Mouse (Mus musculus) megakaryocyte progenitor cell, adult 5-6 weeks (primary cell): ENCODE measurements around the gene Olfr558. TPM values are rescaled to one million over a fixed set of nuclear protein-coding genes. Genes with fewer than 3 reads are reported as not detected.
A peak's percentile ranks its signal among the peaks of the same experiment; 100 is the strongest.

Source experiments
- ATAC-seq: replicated peaks from 2 replicates; pipeline ENCODE4 v1.8.0; 2016; ENCODE audit warnings: mild to moderate bottlenecking, moderate TSS enrichment, inconsistent platforms; ENCODE audit not compliant: poor library complexity
- total RNA-seq, 2 experiments: library from RNA; stranded (forward) in 1 of 2; stranded (reverse) in 1 of 2; fragments of 157-497, 149-512 nt in 1 of 2; fragments of 200-1000 nt in 1 of 2; gene quantifications; 2 replicates each; pipeline versions ENCODE4 v1.2.3 to v1.2.4; 2015 to 2017

Olfr558 gene
- not detected in 2 replicates for total RNA-seq (2015)
- not detected in 2 replicates for total RNA-seq (2017)

- ATAC-seq, result no peak
Measured at GRCm38 (mm10) chr7:102701915-102702314, at the start of gene Olfr558. Olfr558 (plus strand) TSS chr7:102702215.

- ATAC-seq, result no peak
Measured at GRCm38 (mm10) chr7:102658523-102658922, 43.5 kb upstream of the Olfr558 start, which contains the start of gene Olfr555. Olfr555 (plus strand) TSS chr7:102658823.

GRCm38 (mm10) chr7:102664599-102664998 is 37.4 kb upstream of the Olfr558 start, which contains the start of gene Olfr556:
Olfr556 (plus strand) TSS chr7:102664899.
- ATAC-seq, result no peak

GRCm38 (mm10) chr7:102665378-102665777 is 36.6 kb upstream of the Olfr558 start:
- ATAC-seq, result peak; percentile 57

- ATAC-seq, result peak; percentile 83
Measured at GRCm38 (mm10) chr7:102676225-102676624, 25.8 kb upstream of the Olfr558 start.

GRCm38 (mm10) chr7:102681916-102682315 is 20.1 kb upstream of the Olfr558 start:
- ATAC-seq, result no peak

GRCm38 (mm10) chr7:102686944-102687501 is 15.0 kb upstream of the Olfr558 start, which contains the start of gene Trim68:
Trim68 (minus strand) TSS chr7:102687327.
- ATAC-seq, result peak; percentile 99

- peak; percentile 99 for ATAC-seq
Measured at GRCm38 (mm10) chr7:102695358-102696125, 6.5 kb upstream of the Olfr558 start, which contains the start of gene Olfr557. Olfr557 (plus strand) TSS chr7:102695910.

- no peak for ATAC-seq
Measured at GRCm38 (mm10) chr7:102698461-102698860, 3.6 kb upstream of the Olfr558 start.

GRCm38 (mm10) chr7:102718970-102719369 is 17.0 kb downstream of the Olfr558 start, which contains the start of gene Olfr33:
Olfr33 (minus strand) TSS chr7:102719070.
- no peak for ATAC-seq

- no peak for ATAC-seq
Measured at GRCm38 (mm10) chr7:102727391-102727790, 25.4 kb downstream of the Olfr558 start, which contains the start of gene Olfr559. Olfr559 (minus strand) TSS chr7:102727491.

GRCm38 (mm10) chr7:102733793-102734192 is 31.8 kb downstream of the Olfr558 start:
- no peak for ATAC-seq

GRCm38 (mm10) chr7:102737705-102738104 is 35.7 kb downstream of the Olfr558 start:
- no peak for ATAC-seq

- ATAC-seq, result peak; percentile 66
Measured at GRCm38 (mm10) chr7:102752086-102752485, 50.1 kb downstream of the Olfr558 start.

- ATAC-seq, result no peak
Measured at GRCm38 (mm10) chr7:102759266-102759665, 57.3 kb downstream of the Olfr558 start, which contains the start of the genes Olfr560 and Olfr78. Olfr560 (minus strand) TSS chr7:102759366. Olfr78 (minus strand) TSS chr7:102759471.

Other genes starting within 250 kb of the Olfr558 start
- gene Olfr543, start 220.5 kb upstream of the Olfr558 start, total RNA-seq (2015), result not detected in 2 replicates
- gene Olfr543, start 220.5 kb upstream of the Olfr558 start, total RNA-seq (2017), result not detected in 2 replicates
- gene Olfr544, start 213.9 kb upstream of the Olfr558 start, total RNA-seq (2015), result not detected in 2 replicates
- gene Olfr544, start 213.9 kb upstream of the Olfr558 start, total RNA-seq (2017), result not detected in 2 replicates
- not detected in 2 replicates for gene Olfr545, start 202.6 kb upstream of the Olfr558 start, total RNA-seq (2015)
- not detected in 2 replicates for gene Olfr545, start 202.6 kb upstream of the Olfr558 start, total RNA-seq (2017)
- not detected in 2 replicates for gene Olfr547, start 167.5 kb upstream of the Olfr558 start, total RNA-seq (2015)
- not detected in 2 replicates for gene Olfr547, start 167.5 kb upstream of the Olfr558 start, total RNA-seq (2017)
- not detected in 2 replicates for gene Olfr548-ps1, start 161.3 kb upstream of the Olfr558 start, total RNA-seq (2015)
- gene Olfr548-ps1, start 161.3 kb upstream of the Olfr558 start, total RNA-seq (2017), result not detected in 2 replicates
- not detected in 2 replicates for gene Olfr549, start 152.3 kb upstream of the Olfr558 start, total RNA-seq (2015)
- not detected in 2 replicates for gene Olfr549, start 152.3 kb upstream of the Olfr558 start, total RNA-seq (2017)
- gene Trim21, start 136.7 kb upstream of the Olfr558 start, total RNA-seq (2015), result 7.4 and 11.5 TPM in 2 replicates
- gene Trim21, start 136.7 kb upstream of the Olfr558 start, total RNA-seq (2017), result 29.3 and 45.8 TPM in 2 replicates
- 0.27 TPM in 1 of 2 replicates, not detected in the other for gene Olfr550, start 130.8 kb upstream of the Olfr558 start, total RNA-seq (2015)
- gene Olfr550, start 130.8 kb upstream of the Olfr558 start, total RNA-seq (2017), result not detected in 2 replicates
- gene Olfr551, start 110.3 kb upstream of the Olfr558 start, total RNA-seq (2015), result not detected in 2 replicates
- not detected in 2 replicates for gene Olfr551, start 110.3 kb upstream of the Olfr558 start, total RNA-seq (2017)
- gene Olfr552, start 104.4 kb upstream of the Olfr558 start, total RNA-seq (2015), result 0.10 TPM in 1 of 2 replicates, not detected in the other
- not detected in 2 replicates for gene Olfr552, start 104.4 kb upstream of the Olfr558 start, total RNA-seq (2017)
- not detected in 2 replicates for gene Olfr553, start 84.0 kb upstream of the Olfr558 start, total RNA-seq (2015)
- gene Olfr553, start 84.0 kb upstream of the Olfr558 start, total RNA-seq (2017), result not detected in 2 replicates
- not detected in 2 replicates for gene Olfr554, start 63.8 kb upstream of the Olfr558 start, total RNA-seq (2015)
- gene Olfr554, start 63.8 kb upstream of the Olfr558 start, total RNA-seq (2017), result not detected in 2 replicates
- not detected in 2 replicates for gene Olfr555, start 43.4 kb upstream of the Olfr558 start, total RNA-seq (2015)
- gene Olfr555, start 43.4 kb upstream of the Olfr558 start, total RNA-seq (2017), result not detected in 2 replicates
- not detected in 2 replicates for gene Olfr556, start 37.3 kb upstream of the Olfr558 start, total RNA-seq (2015)
- gene Olfr556, start 37.3 kb upstream of the Olfr558 start, total RNA-seq (2017), result not detected in 2 replicates
- 6.1 and 6.4 TPM in 2 replicates for gene Trim68, start 14.9 kb upstream of the Olfr558 start, total RNA-seq (2015)
- gene Trim68, start 14.9 kb upstream of the Olfr558 start, total RNA-seq (2017), result 4.8 and 5.6 TPM in 2 replicates
- gene Olfr557, start 6.3 kb upstream of the Olfr558 start, total RNA-seq (2015), result not detected in 2 replicates
- gene Olfr557, start 6.3 kb upstream of the Olfr558 start, total RNA-seq (2017), result 0.24 TPM in 1 of 2 replicates, not detected in the other
- gene Olfr33, start 16.9 kb downstream of the Olfr558 start, total RNA-seq (2015), result not detected in 2 replicates
- not detected in 2 replicates for gene Olfr33, start 16.9 kb downstream of the Olfr558 start, total RNA-seq (2017)
- not detected in 2 replicates for gene Olfr559, start 25.3 kb downstream of the Olfr558 start, total RNA-seq (2015)
- gene Olfr559, start 25.3 kb downstream of the Olfr558 start, total RNA-seq (2017), result not detected in 2 replicates
- gene Olfr560, start 57.2 kb downstream of the Olfr558 start, total RNA-seq (2015), result not detected in 2 replicates
- gene Olfr560, start 57.2 kb downstream of the Olfr558 start, total RNA-seq (2017), result not detected in 2 replicates
- not detected in 2 replicates for gene Olfr78, start 57.3 kb downstream of the Olfr558 start, total RNA-seq (2015)
- gene Olfr78, start 57.3 kb downstream of the Olfr558 start, total RNA-seq (2017), result not detected in 2 replicates
- not detected in 2 replicates for gene Olfr561, start 69.0 kb downstream of the Olfr558 start, total RNA-seq (2015)
- not detected in 2 replicates for gene Olfr561, start 69.0 kb downstream of the Olfr558 start, total RNA-seq (2017)
- gene Olfr564, start 101.3 kb downstream of the Olfr558 start, total RNA-seq (2015), result not detected in 2 replicates
- not detected in 2 replicates for gene Olfr564, start 101.3 kb downstream of the Olfr558 start, total RNA-seq (2017)
- gene Olfr566, start 156.6 kb downstream of the Olfr558 start, total RNA-seq (2015), result not detected in 2 replicates
- gene Olfr566, start 156.6 kb downstream of the Olfr558 start, total RNA-seq (2017), result not detected in 2 replicates
- not detected in 2 replicates for gene Olfr568, start 174.9 kb downstream of the Olfr558 start, total RNA-seq (2015)
- gene Olfr568, start 174.9 kb downstream of the Olfr558 start, total RNA-seq (2017), result not detected in 2 replicates
- gene Olfr569, start 188.7 kb downstream of the Olfr558 start, total RNA-seq (2015), result not detected in 2 replicates
- not detected in 2 replicates for gene Olfr569, start 188.7 kb downstream of the Olfr558 start, total RNA-seq (2017)
- not detected in 2 replicates for gene Olfr570, start 192.4 kb downstream of the Olfr558 start, total RNA-seq (2015)
- gene Olfr570, start 192.4 kb downstream of the Olfr558 start, total RNA-seq (2017), result not detected in 2 replicates
- gene Olfr571, start 215.3 kb downstream of the Olfr558 start, total RNA-seq (2015), result not detected in 2 replicates
- not detected in 2 replicates for gene Olfr571, start 215.3 kb downstream of the Olfr558 start, total RNA-seq (2017)
- gene Olfr572, start 222.2 kb downstream of the Olfr558 start, total RNA-seq (2015), result not detected in 2 replicates
- not detected in 2 replicates for gene Olfr572, start 222.2 kb downstream of the Olfr558 start, total RNA-seq (2017)
- not detected in 2 replicates for gene Olfr573-ps1, start 240.4 kb downstream of the Olfr558 start, total RNA-seq (2015)
- not detected in 2 replicates for gene Olfr573-ps1, start 240.4 kb downstream of the Olfr558 start, total RNA-seq (2017)
- not detected in 2 replicates for gene Olfr574, start 246.3 kb downstream of the Olfr558 start, total RNA-seq (2015)
- not detected in 2 replicates for gene Olfr574, start 246.3 kb downstream of the Olfr558 start, total RNA-seq (2017)